Mouse (Mus musculus): ENCODE results near the gene BC034090.

The BC034090 gene

GRCm38 (mm10) chr1:155216313-155216712 lies 27.9 kb downstream of the BC034090 start:
- DNase-seq (ENCODE audit: low spot score in 2 of 2), result no peak

GRCm38 (mm10) chr1:155215066-155215764 lies 29.0 kb downstream of the BC034090 start:
- DNase-seq (ENCODE audit: low spot score in 2 of 2), result peak; percentile 68 to 88

GRCm38 (mm10) chr1:155213912-155214311 lies 30.3 kb downstream of the BC034090 start:
- DNase-seq (ENCODE audit: low spot score in 2 of 2), result no peak

- no peak for DNase-seq (ENCODE audit: low spot score in 2 of 2)
Measured at GRCm38 (mm10) chr1:155212936-155213774, 31.1 kb downstream of the BC034090 start.

GRCm38 (mm10) chr1:155212493-155212892 lies 31.8 kb downstream of the BC034090 start:
- no peak for DNase-seq (ENCODE audit: low spot score in 2 of 2)

- DNase-seq (ENCODE audit: low spot score in 2 of 2), result no peak
Measured at GRCm38 (mm10) chr1:155212081-155212480, 32.2 kb downstream of the BC034090 start.

- no peak for DNase-seq (ENCODE audit: low spot score in 2 of 2)
Measured at GRCm38 (mm10) chr1:155211017-155211416, 33.2 kb downstream of the BC034090 start.

- DNase-seq (ENCODE audit: low spot score in 2 of 2), result no peak
Measured at GRCm38 (mm10) chr1:155210011-155210763, 34.1 kb downstream of the BC034090 start.

GRCm38 (mm10) chr1:155207859-155208258 lies 36.4 kb downstream of the BC034090 start:
- DNase-seq (ENCODE audit: low spot score in 2 of 2), result no peak

GRCm38 (mm10) chr1:155205822-155206660 lies 38.2 kb downstream of the BC034090 start:
- no peak for DNase-seq (ENCODE audit: low spot score in 2 of 2)

GRCm38 (mm10) chr1:155205311-155205710 lies 38.9 kb downstream of the BC034090 start:
- no peak for DNase-seq (ENCODE audit: low spot score in 2 of 2)

- DNase-seq (ENCODE audit: low spot score in 2 of 2), result no peak
Measured at GRCm38 (mm10) chr1:155204560-155205162, 39.6 kb downstream of the BC034090 start.

- no peak for DNase-seq (ENCODE audit: low spot score in 2 of 2)
Measured at GRCm38 (mm10) chr1:155203954-155204353, 40.3 kb downstream of the BC034090 start.

GRCm38 (mm10) chr1:155203101-155203500 lies 41.1 kb downstream of the BC034090 start:
- no peak for DNase-seq (ENCODE audit: low spot score in 2 of 2)

- DNase-seq (ENCODE audit: low spot score in 2 of 2), result no peak
Measured at GRCm38 (mm10) chr1:155202472-155202871, 41.8 kb downstream of the BC034090 start.

- no peak for DNase-seq (ENCODE audit: low spot score in 2 of 2)
Measured at GRCm38 (mm10) chr1:155201914-155202313, 42.3 kb downstream of the BC034090 start.

- no peak for DNase-seq (ENCODE audit: low spot score in 2 of 2)
Measured at GRCm38 (mm10) chr1:155201373-155201879, 42.8 kb downstream of the BC034090 start.

- no peak for DNase-seq (ENCODE audit: low spot score in 2 of 2)
Measured at GRCm38 (mm10) chr1:155200967-155201366, 43.3 kb downstream of the BC034090 start.

- no peak for DNase-seq (ENCODE audit: low spot score in 2 of 2)
Measured at GRCm38 (mm10) chr1:155199522-155199921, 44.7 kb downstream of the BC034090 start.

GRCm38 (mm10) chr1:155196691-155197090 lies 47.6 kb downstream of the BC034090 start:
- DNase-seq (ENCODE audit: low spot score in 2 of 2), result no peak

All from left cerebral cortex, adult 9 months (tissue).